Mouse (Mus musculus) heart, adult 11 months (tissue): ENCODE measurements around the gene Vps37b.

ENCODE experiments used
- DNase-seq: peaks from one replicate; pipeline ENCODE4 v3.0.0; 2022

The Vps37b gene

DNA sequence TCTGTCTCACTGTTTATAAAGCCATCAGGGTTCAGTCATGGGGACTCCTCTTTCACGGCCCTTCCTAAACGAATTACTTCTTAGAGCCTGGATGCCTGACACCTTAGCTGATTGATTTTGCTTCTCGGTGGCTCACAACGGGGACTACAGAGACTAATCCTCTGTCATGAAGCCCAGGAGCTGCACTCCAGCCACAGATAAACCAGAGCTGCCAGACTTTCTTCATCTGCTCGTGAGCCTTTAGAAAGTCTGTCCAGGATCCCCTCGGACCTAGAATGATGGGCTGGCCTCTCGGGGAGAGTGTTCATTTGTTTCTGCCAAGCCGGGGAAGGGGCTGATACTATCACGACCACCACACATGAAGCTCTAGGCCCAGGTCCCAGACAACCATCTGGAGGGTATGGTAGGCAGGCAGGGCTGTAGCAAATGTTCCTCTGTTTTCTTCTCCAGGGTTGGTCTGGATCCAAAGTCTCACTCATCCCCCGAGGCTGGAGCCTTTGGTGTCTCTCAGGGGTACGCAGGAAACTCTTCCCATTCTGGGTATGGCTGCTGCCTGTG, 13.5 kb upstream of the Vps37b start:
- DNase-seq, result no peak

- no peak for DNase-seq
Observed at GRCm38 (mm10) chr5:124043999-124044398, 11.9 kb upstream of the Vps37b start.

DNA sequence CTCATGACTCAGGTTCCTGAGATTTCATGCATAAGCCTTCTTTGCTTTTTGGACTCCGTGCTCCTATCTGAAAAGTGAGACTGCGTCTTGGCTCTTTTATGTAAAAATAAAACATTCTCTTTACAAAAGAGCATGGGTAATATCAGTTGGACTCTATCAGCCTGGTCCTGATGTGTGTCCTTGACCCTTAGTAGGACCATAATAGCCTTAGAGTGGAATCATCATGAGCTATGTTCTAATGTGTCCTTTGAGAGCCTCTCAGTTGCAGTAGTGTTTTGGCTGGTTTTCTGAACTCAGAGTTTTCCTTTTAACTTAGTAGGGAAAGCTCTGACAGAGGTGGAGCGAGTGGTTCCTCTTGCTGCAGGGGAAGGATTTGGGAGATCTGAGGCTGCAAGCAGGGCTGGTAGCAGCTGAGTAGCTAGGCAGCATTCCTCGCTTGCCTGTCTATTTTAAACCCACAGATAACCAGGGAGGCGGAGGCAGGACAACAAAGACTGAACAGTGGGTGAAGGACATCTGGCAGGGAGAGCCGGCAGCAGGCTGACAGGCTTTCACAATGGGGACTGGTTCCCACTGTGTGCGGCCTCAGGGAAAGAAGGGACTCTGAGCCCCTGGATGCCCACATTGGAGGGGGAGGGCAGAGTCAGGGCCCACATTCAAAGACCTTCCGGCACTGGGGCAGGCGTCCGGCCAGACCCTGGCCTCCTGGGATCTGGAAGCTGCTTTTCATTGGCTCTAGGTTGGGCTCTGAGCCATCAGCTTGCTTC, 11.3 kb upstream of the Vps37b start:
- peak; percentile 98 for DNase-seq

GRCm38 (mm10) chr5:124041097-124041496, 9.0 kb upstream of the Vps37b start:
- no peak for DNase-seq

GRCm38 (mm10) chr5:124039602-124040001, 7.5 kb upstream of the Vps37b start:
- no peak for DNase-seq

DNA sequence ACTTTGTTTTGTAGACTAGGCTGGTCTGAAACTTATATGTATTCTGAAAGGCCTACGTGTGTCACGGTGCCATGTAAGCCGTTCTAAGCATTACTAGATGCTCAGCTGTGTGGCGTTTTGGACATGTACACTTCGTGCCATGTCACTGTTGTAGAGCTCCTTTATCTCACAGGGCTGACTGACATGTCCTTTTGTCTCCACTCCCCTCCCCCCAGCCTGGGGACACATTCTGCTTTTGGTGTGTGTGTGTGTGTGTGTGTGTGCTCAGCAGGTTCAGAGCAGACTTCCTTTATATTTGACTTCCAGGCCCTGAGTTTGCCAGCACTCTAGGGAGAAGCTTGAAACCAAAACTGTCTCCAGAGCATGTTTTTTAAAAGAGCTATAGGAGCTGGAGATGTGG, 4.8 kb upstream of the Vps37b start:
- no peak for DNase-seq

DNA sequence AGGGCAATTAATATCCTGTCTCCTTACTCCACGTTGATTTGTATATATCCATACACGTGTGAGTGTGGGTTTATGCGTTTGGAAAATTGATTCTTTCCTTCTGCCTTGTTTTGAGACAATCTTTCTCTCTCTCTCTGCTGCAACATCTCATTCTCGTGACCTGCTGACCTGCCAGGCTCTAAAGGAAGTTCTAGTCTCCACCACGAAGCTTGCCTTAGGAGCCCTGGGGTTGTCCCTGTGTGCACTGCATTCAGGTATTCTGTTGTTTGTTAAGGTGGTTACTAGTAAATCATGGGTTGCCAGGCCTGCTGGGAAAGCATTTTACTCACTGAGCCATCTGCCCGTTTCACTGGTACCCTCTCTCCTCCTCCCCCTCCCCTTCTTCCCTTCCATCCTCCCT, 4.3 kb upstream of the Vps37b start:
- no peak for DNase-seq

GRCm38 (mm10) chr5:124035806-124036205, 3.7 kb upstream of the Vps37b start:
- no peak for DNase-seq

- DNase-seq, result no peak
Observed at GRCm38 (mm10) chr5:124035406-124035805, 3.3 kb upstream of the Vps37b start.

- DNase-seq, result no peak
Observed at GRCm38 (mm10) chr5:124034471-124034870, 2.4 kb upstream of the Vps37b start.

GRCm38 (mm10) chr5:124031068-124031955, 758 bp downstream of the Vps37b start:
- DNase-seq, result peak; percentile 92

GRCm38 (mm10) chr5:124030386-124031067, 1.5 kb downstream of the Vps37b start:
- no peak for DNase-seq

DNA sequence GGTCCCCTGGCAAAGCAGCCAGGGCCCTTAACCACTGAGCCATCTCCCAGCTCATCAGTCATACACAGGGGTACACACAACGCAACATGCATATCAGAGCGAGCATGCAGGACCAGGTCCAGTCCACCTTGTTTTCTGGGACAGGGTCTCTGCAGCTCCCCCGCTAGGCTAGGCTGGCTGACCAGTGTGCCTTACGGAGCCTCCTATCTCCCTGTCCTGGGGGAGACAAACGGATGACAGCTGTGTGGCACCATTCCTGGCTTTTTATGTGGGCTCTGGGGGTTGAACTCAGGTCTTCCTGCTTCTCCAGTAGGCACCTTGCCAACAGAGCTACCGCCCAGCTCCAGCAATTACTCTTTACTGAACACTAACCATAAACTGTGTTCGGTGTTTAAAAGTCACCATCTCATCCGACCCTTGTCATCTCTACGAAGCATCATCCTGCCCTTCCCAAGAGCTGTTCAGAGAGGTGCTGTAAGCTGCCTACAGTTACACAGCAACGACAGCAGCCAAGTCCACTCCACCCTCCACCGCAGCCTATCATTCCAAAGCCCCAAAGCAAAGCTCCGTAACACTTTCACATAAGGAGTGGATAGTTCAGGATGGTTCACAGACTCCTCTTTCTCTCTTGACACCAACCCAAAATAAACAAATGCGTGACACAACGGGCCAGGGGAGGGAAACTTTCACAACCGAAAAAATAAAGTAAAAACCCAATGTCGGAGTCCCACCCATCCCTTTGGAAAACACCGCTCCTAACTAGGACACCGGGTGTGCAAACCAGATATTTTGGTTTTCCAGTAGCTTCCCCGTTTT, 2.6 kb downstream of the Vps37b start:
- no peak for DNase-seq

DNA sequence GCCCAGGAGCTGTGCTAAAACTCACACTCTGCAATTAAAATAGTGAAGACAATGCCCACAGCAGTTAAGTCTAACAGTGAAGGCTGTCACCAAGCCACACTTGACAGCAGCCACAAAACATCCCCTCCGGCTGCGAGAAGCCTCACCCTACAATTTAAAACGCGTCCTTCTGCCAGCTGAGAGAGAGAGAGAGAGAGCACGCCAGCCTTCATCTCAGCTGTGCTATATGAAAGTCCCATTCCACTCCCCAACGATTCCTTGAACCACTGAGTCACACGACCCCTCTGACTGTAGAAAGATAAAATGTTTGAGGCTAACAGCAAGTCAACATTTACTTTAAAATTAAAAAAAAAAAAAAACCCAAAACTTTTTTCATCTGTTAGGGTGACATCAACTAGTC, 3.4 kb downstream of the Vps37b start:
- DNase-seq, result no peak

- no peak for DNase-seq
Observed at GRCm38 (mm10) chr5:124027702-124028470, 4.2 kb downstream of the Vps37b start.

- DNase-seq, result no peak
Observed at GRCm38 (mm10) chr5:124026568-124026967, 5.5 kb downstream of the Vps37b start.

GRCm38 (mm10) chr5:124025587-124026441, 6.3 kb downstream of the Vps37b start:
- peak; percentile 97 for DNase-seq

GRCm38 (mm10) chr5:124025146-124025545, 6.9 kb downstream of the Vps37b start:
- peak; percentile 90 for DNase-seq

DNA sequence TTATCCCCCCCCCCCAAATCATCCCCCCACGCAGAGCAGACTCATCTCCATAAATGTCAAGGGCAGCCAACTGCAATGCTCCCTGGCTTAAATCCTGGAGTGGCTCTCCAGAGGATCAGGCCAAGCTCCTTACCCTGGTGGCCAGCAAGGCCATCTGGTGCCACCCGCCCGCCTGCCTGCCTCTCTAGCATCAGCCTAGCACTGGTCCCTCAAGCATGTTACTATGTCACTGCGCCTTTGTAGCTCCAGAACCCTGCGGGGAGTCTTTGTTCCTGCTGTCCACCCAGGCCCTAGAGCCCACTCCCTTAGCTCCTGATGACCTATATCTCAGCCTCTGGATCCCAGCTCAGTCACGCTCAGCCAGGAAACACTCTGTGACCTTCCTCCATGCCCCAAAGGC, 7.4 kb downstream of the Vps37b start:
- DNase-seq, result peak; percentile 94

GRCm38 (mm10) chr5:124022365-124022764, 9.7 kb downstream of the Vps37b start:
- DNase-seq, result no peak
